Mouse (Mus musculus): ENCODE data around the gene Itga9. TPM values are rescaled to one million over a fixed set of nuclear protein-coding genes. Genes with fewer than 3 reads are reported as not detected.

Itga9 gene
- polyA plus RNA-seq, 1 experiment = not detected

GRCm38 (mm10) chr9:118684343-118684742 lies 77.9 kb downstream of the Itga9 start:
- Histone ChIP-seq H3K4me3 (ENCODE audit: insufficient read depth, low read depth, low read length) (no peak overlapping the region), H3K4me1 (ENCODE audit: control insufficient read depth, insufficient read depth, low read length) (peaks cover 9% of the 10 kb centered on the region), H3K27ac (ENCODE audit: insufficient read depth, low read depth, low read length) (no peak overlapping the region)
- TF ChIP-seq POLR2A (IDR thresholded peaks at IDR 0.05; ENCODE audit: insufficient read depth, low read depth, low read length) (no peak), CTCF (IDR thresholded peaks at IDR 0.05; ENCODE audit: insufficient read depth, low read depth, low read length) (no peak)
- 87% methylated on average over 9 of the region's 9 CpGs for WGBS

- Histone ChIP-seq H3K4me1 (ENCODE audit: control insufficient read depth, insufficient read depth, low read length) (peaks cover 12% of the 10 kb centered on the region), H3K27ac (ENCODE audit: insufficient read depth, low read depth, low read length) (no peak overlapping the region), H3K4me3 (ENCODE audit: insufficient read depth, low read depth, low read length) (no peak overlapping the region)
- WGBS = 90% methylated on average over 9 of the region's 9 CpGs
- TF ChIP-seq POLR2A (IDR thresholded peaks at IDR 0.05; ENCODE audit: insufficient read depth, low read depth, low read length) (no peak), CTCF (IDR thresholded peaks at IDR 0.05; ENCODE audit: insufficient read depth, low read depth, low read length) (no peak)
These were observed 79.9 kb downstream of the Itga9 start for GRCm38 (mm10) chr9:118686166-118686961.

- TF ChIP-seq CTCF (IDR thresholded peaks at IDR 0.05; ENCODE audit: insufficient read depth, low read depth, low read length) (no peak), POLR2A (IDR thresholded peaks at IDR 0.05; ENCODE audit: insufficient read depth, low read depth, low read length) (no peak)
- H3K4me3 ChIP-seq (ENCODE audit: insufficient read depth, low read depth, low read length) = no peak overlapping the region
- H3K27ac ChIP-seq (ENCODE audit: insufficient read depth, low read depth, low read length) = no peak overlapping the region
- H3K4me1 ChIP-seq (ENCODE audit: control insufficient read depth, insufficient read depth, low read length) = peaks cover 9% of the 10 kb centered on the region
- 91% methylated on average over 4 of the region's 4 CpGs for WGBS
These were observed 81.8 kb downstream of the Itga9 start for GRCm38 (mm10) chr9:118688248-118688647.

- Histone ChIP-seq H3K4me3 (ENCODE audit: insufficient read depth, low read depth, low read length) (no peak overlapping the region), H3K4me1 (ENCODE audit: control insufficient read depth, insufficient read depth, low read length) (peaks cover 11% of the 10 kb centered on the region), H3K27ac (ENCODE audit: insufficient read depth, low read depth, low read length) (no peak overlapping the region)
- WGBS = 42% methylated on average over 14 of the region's 14 CpGs
- TF ChIP-seq POLR2A (IDR thresholded peaks at IDR 0.05; ENCODE audit: insufficient read depth, low read depth, low read length) (no peak), CTCF (IDR thresholded peaks at IDR 0.05; ENCODE audit: insufficient read depth, low read depth, low read length) (no peak)
These were observed 82.5 kb downstream of the Itga9 start for GRCm38 (mm10) chr9:118688921-118689451.

- H3K4me3 ChIP-seq (ENCODE audit: insufficient read depth, low read depth, low read length) = no peak overlapping the region
- H3K27ac ChIP-seq (ENCODE audit: insufficient read depth, low read depth, low read length) = no peak overlapping the region
- no peak for TF ChIP-seq POLR2A (IDR thresholded peaks at IDR 0.05; ENCODE audit: insufficient read depth, low read depth, low read length)
- no peak for TF ChIP-seq CTCF (IDR thresholded peaks at IDR 0.05; ENCODE audit: insufficient read depth, low read depth, low read length)
- peaks cover 11% of the 10 kb centered on the region for H3K4me1 ChIP-seq (ENCODE audit: control insufficient read depth, insufficient read depth, low read length)
- 45% methylated on average over 11 of the region's 11 CpGs for whole genome bisulfite sequencing
These were observed 86.8 kb downstream of the Itga9 start for GRCm38 (mm10) chr9:118693256-118693655.

- Histone ChIP-seq H3K4me1 (ENCODE audit: control insufficient read depth, insufficient read depth, low read length) (peaks cover 6% of the 10 kb centered on the region), H3K4me3 (ENCODE audit: insufficient read depth, low read depth, low read length) (no peak overlapping the region), H3K27ac (ENCODE audit: insufficient read depth, low read depth, low read length) (no peak overlapping the region)
- WGBS = 76% methylated on average over 8 of the region's 8 CpGs
- no peak for TF ChIP-seq CTCF (IDR thresholded peaks at IDR 0.05; ENCODE audit: insufficient read depth, low read depth, low read length)
- no peak for TF ChIP-seq POLR2A (IDR thresholded peaks at IDR 0.05; ENCODE audit: insufficient read depth, low read depth, low read length)
These were observed 87.9 kb downstream of the Itga9 start for GRCm38 (mm10) chr9:118694420-118694825.

- no peak overlapping the region for H3K27ac ChIP-seq (ENCODE audit: insufficient read depth, low read depth, low read length)
- peaks cover 2% of the 10 kb centered on the region for H3K4me1 ChIP-seq (ENCODE audit: control insufficient read depth, insufficient read depth, low read length)
- H3K4me3 ChIP-seq (ENCODE audit: insufficient read depth, low read depth, low read length) = no peak overlapping the region
- TF ChIP-seq POLR2A (IDR thresholded peaks at IDR 0.05; ENCODE audit: insufficient read depth, low read depth, low read length) = no peak
- TF ChIP-seq CTCF (IDR thresholded peaks at IDR 0.05; ENCODE audit: insufficient read depth, low read depth, low read length) = no peak
- 84% methylated on average over 8 of the region's 8 CpGs for WGBS
These were observed 91.7 kb downstream of the Itga9 start for GRCm38 (mm10) chr9:118698191-118698590.

GRCm38 (mm10) chr9:118699716-118700115 lies 93.2 kb downstream of the Itga9 start:
- 88% methylated on average over 4 of the region's 4 CpGs for WGBS
- TF ChIP-seq CTCF (IDR thresholded peaks at IDR 0.05; ENCODE audit: insufficient read depth, low read depth, low read length) (no peak), POLR2A (IDR thresholded peaks at IDR 0.05; ENCODE audit: insufficient read depth, low read depth, low read length) (no peak)
- no peak overlapping the region for H3K4me3 ChIP-seq (ENCODE audit: insufficient read depth, low read depth, low read length)

GRCm38 (mm10) chr9:118700889-118701288 lies 94.4 kb downstream of the Itga9 start:
- no peak overlapping the region for H3K27ac ChIP-seq (ENCODE audit: insufficient read depth, low read depth, low read length)
- WGBS = 88% methylated on average over 12 of the region's 12 CpGs
- peaks cover 2% of the 10 kb centered on the region for H3K4me1 ChIP-seq (ENCODE audit: control insufficient read depth, insufficient read depth, low read length)
- no peak for TF ChIP-seq CTCF (IDR thresholded peaks at IDR 0.05; ENCODE audit: insufficient read depth, low read depth, low read length)
- TF ChIP-seq POLR2A (IDR thresholded peaks at IDR 0.05; ENCODE audit: insufficient read depth, low read depth, low read length) = no peak
- no peak overlapping the region for H3K4me3 ChIP-seq (ENCODE audit: insufficient read depth, low read depth, low read length)

More at GRCm38 (mm10) chr9:118699716-118700115, 93.2 kb downstream of the Itga9 start:
- H3K27ac ChIP-seq (ENCODE audit: insufficient read depth, low read depth, low read length) = no peak overlapping the region
- no peaks in the 10 kb centered on the region for H3K4me1 ChIP-seq (ENCODE audit: control insufficient read depth, insufficient read depth, low read length)

Data from olfactory bulb, adult 2 months (tissue).